Mouse (Mus musculus) left cerebral cortex, postnatal 14 days (tissue): ENCODE results near the gene Nsmce4a. TPM values are rescaled to one million over a fixed set of nuclear protein-coding genes. Genes with fewer than 3 reads are reported as not detected.
"Not testable (repeated sequence)": the region's sequence is repeated elsewhere in the genome, so short reads cannot be mapped to it uniquely, and the experiment has no call there.

Experiments used
- DNase-seq, 2 experiments: peaks; one replicate each; pipeline ENCODE4 v3.0.0; 2021 to 2022; ENCODE audit warnings: low spot score in 2 of 2, mixed read lengths in 1 of 2
- intact Hi-C: fragments of 180-260 bp; cut with DNase I; formaldehyde crosslinking; loops from one replicate; pipeline ENCODE4 v1.15.1; 2025
- total RNA-seq, 2 experiments: library from RNA; stranded (reverse); gene quantifications; 2 replicates each; pipeline ENCODE4 v1.2.3; 2021

Gene Nsmce4a
- total RNA-seq, 2 experiments from 2014 or later, result 28.0 to 31.0 TPM

GRCm38 (mm10) chr7:130546421-130546790 is 26.5 kb downstream of the Nsmce4a start:
- no peak for DNase-seq
- intact Hi-C loops, result loop anchor here (10.0 kb wide), 1 partner anchor 368 kb away; no protein-coding TSS in a partner anchor

GRCm38 (mm10) chr7:130545893-130546292 is 27.0 kb downstream of the Nsmce4a start:
- intact Hi-C loops, result loop anchor here (10.0 kb wide), 1 partner anchor 369 kb away; no protein-coding TSS in a partner anchor

GRCm38 (mm10) chr7:130545401-130545800 is 27.5 kb downstream of the Nsmce4a start:
- intact Hi-C loops, result loop anchor here (10.0 kb wide), 1 partner anchor 369 kb away; no protein-coding TSS in a partner anchor

More at GRCm38 (mm10) chr7:130545893-130546292, 27.0 kb downstream of the Nsmce4a start:
- DNase-seq, result no peak

GRCm38 (mm10) chr7:130543181-130543580 is 29.7 kb downstream of the Nsmce4a start:
- DNase-seq, result no peak
- intact Hi-C loops, result loop anchor here (10.0 kb wide), 1 partner anchor 372 kb away; no protein-coding TSS in a partner anchor

More at GRCm38 (mm10) chr7:130545401-130545800, 27.5 kb downstream of the Nsmce4a start:
- DNase-seq, result no peak

- no peak for DNase-seq
- intact Hi-C loops, result loop anchor here (10.0 kb wide), 1 partner anchor 375 kb away; no protein-coding TSS in a partner anchor
These were observed 32.7 kb downstream of the Nsmce4a start for GRCm38 (mm10) chr7:130540176-130540575.

- DNase-seq, result no peak
- intact Hi-C loops, result no loop called here
These were observed 35.9 kb downstream of the Nsmce4a start for GRCm38 (mm10) chr7:130537068-130537467.

GRCm38 (mm10) chr7:130535174-130535573 is 37.7 kb downstream of the Nsmce4a start:
- DNase-seq, result no peak
- intact Hi-C loops, result no loop called here

GRCm38 (mm10) chr7:130533316-130534260 is 39.3 kb downstream of the Nsmce4a start:
- DNase-seq, result peak; percentile 79 to 92
- intact Hi-C loops, result loop anchor here (2.0 to 5.0 kb wide), 2 partner anchors 229 to 886 kb away; no protein-coding TSS in a partner anchor

- intact Hi-C loops, result loop anchor here (5.0 kb wide), 1 partner anchor 884 kb away; no protein-coding TSS in a partner anchor
- DNase-seq, result not testable (repeated sequence)
These were observed 41.8 kb downstream of the Nsmce4a start for GRCm38 (mm10) chr7:130531138-130531537.

- no peak for DNase-seq
- intact Hi-C loops, result no loop called here
These were observed 45.6 kb downstream of the Nsmce4a start for GRCm38 (mm10) chr7:130527306-130527705.

GRCm38 (mm10) chr7:130523451-130523850 is 49.5 kb downstream of the Nsmce4a start:
- intact Hi-C loops, result no loop called here
- DNase-seq, result no peak

GRCm38 (mm10) chr7:130520812-130521422 is 52.0 kb downstream of the Nsmce4a start:
- intact Hi-C loops, result no loop called here
- no peak for DNase-seq

GRCm38 (mm10) chr7:130520049-130520425 is 52.9 kb downstream of the Nsmce4a start, which contains the start of gene Ate1:
Gene Ate1, minus strand, starts transcription at chr7:130520369.
- no peak for DNase-seq
- intact Hi-C loops, result no loop called here

GRCm38 (mm10) chr7:130519096-130520048 is 53.5 kb downstream of the Nsmce4a start:
- intact Hi-C loops, result loop anchor here (5.0 kb wide), 1 partner anchor 867 kb away; no protein-coding TSS in a partner anchor

GRCm38 (mm10) chr7:130518213-130519095 is 54.5 kb downstream of the Nsmce4a start:
- no peak for DNase-seq
- intact Hi-C loops, result loop anchor here (5.0 kb wide), 1 partner anchor 866 kb away; no protein-coding TSS in a partner anchor

More at GRCm38 (mm10) chr7:130519096-130520048, 53.5 kb downstream of the Nsmce4a start:
- peak; percentile 97 to 99 for DNase-seq

- intact Hi-C loops, result no loop called here
- DNase-seq, result no peak
These were observed 62.7 kb downstream of the Nsmce4a start for GRCm38 (mm10) chr7:130510243-130510642.

- no peak for DNase-seq
- intact Hi-C loops, result no loop called here
These were observed 69.9 kb downstream of the Nsmce4a start for GRCm38 (mm10) chr7:130503006-130503405.

- intact Hi-C loops, result no loop called here
These were observed 71.4 kb downstream of the Nsmce4a start for GRCm38 (mm10) chr7:130501499-130501898.

More at GRCm38 (mm10) chr7:130501499-130501898, 71.4 kb downstream of the Nsmce4a start:
- DNase-seq, result no peak
